Mouse (Mus musculus): ENCODE measurements around the gene Adssl1. TPM values are rescaled to one million over a fixed set of nuclear protein-coding genes. Genes with fewer than 3 reads are reported as not detected.

Adssl1 gene
- polyA plus RNA-seq, 1 experiment: not detected

GRCm38 (mm10) chr12:112604709-112605649 lies 14.9 kb upstream of the Adssl1 start:
- no peak for TF ChIP-seq GATA1 (IDR thresholded peaks at IDR 0.05; ENCODE audit: low read length)

- TF ChIP-seq GATA1 (IDR thresholded peaks at IDR 0.05; ENCODE audit: low read length): no peak
Measured at GRCm38 (mm10) chr12:112605766-112606165, 14.1 kb upstream of the Adssl1 start.

GRCm38 (mm10) chr12:112606998-112607397 lies 12.8 kb upstream of the Adssl1 start:
- no peak for TF ChIP-seq GATA1 (IDR thresholded peaks at IDR 0.05; ENCODE audit: low read length)

- no peak for TF ChIP-seq GATA1 (IDR thresholded peaks at IDR 0.05; ENCODE audit: low read length)
Measured at GRCm38 (mm10) chr12:112609031-112609430, 10.8 kb upstream of the Adssl1 start.

GRCm38 (mm10) chr12:112616668-112617067 lies 3.2 kb upstream of the Adssl1 start:
- TF ChIP-seq GATA1 (IDR thresholded peaks at IDR 0.05; ENCODE audit: low read length): no peak

GRCm38 (mm10) chr12:112617184-112617583 lies 2.7 kb upstream of the Adssl1 start:
- TF ChIP-seq GATA1 (IDR thresholded peaks at IDR 0.05; ENCODE audit: low read length): no peak

- TF ChIP-seq GATA1 (IDR thresholded peaks at IDR 0.05; ENCODE audit: low read length): no peak
Measured at GRCm38 (mm10) chr12:112617898-112618380, 1.9 kb upstream of the Adssl1 start.

- TF ChIP-seq GATA1 (IDR thresholded peaks at IDR 0.05; ENCODE audit: low read length): no peak
Measured at GRCm38 (mm10) chr12:112618981-112619685, 712 bp upstream of the Adssl1 start.

GRCm38 (mm10) chr12:112620354-112621061 lies 663 bp downstream of the Adssl1 start:
- no peak for TF ChIP-seq GATA1 (IDR thresholded peaks at IDR 0.05; ENCODE audit: low read length)

- no peak for TF ChIP-seq GATA1 (IDR thresholded peaks at IDR 0.05; ENCODE audit: low read length)
Measured at GRCm38 (mm10) chr12:112621900-112622299, 2.1 kb downstream of the Adssl1 start.

GRCm38 (mm10) chr12:112623742-112624141 lies 3.9 kb downstream of the Adssl1 start:
- TF ChIP-seq GATA1 (IDR thresholded peaks at IDR 0.05; ENCODE audit: low read length): no peak

GRCm38 (mm10) chr12:112625700-112626099 lies 5.9 kb downstream of the Adssl1 start:
- TF ChIP-seq GATA1 (IDR thresholded peaks at IDR 0.05; ENCODE audit: low read length): no peak

- TF ChIP-seq GATA1 (IDR thresholded peaks at IDR 0.05; ENCODE audit: low read length): no peak
Measured at GRCm38 (mm10) chr12:112626455-112626854, 6.6 kb downstream of the Adssl1 start.

GRCm38 (mm10) chr12:112627097-112627881 lies 7.4 kb downstream of the Adssl1 start:
- no peak for TF ChIP-seq GATA1 (IDR thresholded peaks at IDR 0.05; ENCODE audit: low read length)

- no peak for TF ChIP-seq GATA1 (IDR thresholded peaks at IDR 0.05; ENCODE audit: low read length)
Measured at GRCm38 (mm10) chr12:112628197-112628596, 8.4 kb downstream of the Adssl1 start.

Measured in G1E-ER4 (cell line).